Mouse (Mus musculus) heart, embryonic 10.5 days (tissue): ENCODE measurements at regions not wholly inside any gene's neighbourhood (a gene's known extent, or its start where the extent isn't known, plus 50 kb on each side); places are given as distances from the start of the nearest gene placed in this dataset.
A peak's percentile ranks its signal among the peaks of the same experiment; 100 is the strongest.

Experiments used
- DNase-seq: peaks from one replicate; pipeline ENCODE4 v3.0.0-alpha.2; 2017; ENCODE audit warnings: low spot score
- H3K27ac ChIP-seq: fragments of 300-500 bp; sonication (generic); 2 replicates; pipeline ENCODE4 v1.5.1; 2016; ENCODE audit warnings: mild to moderate bottlenecking
- H3K27me3 ChIP-seq: fragments of 300-500 bp; sonication (generic); 2 replicates; pipeline ENCODE4 v1.6.1; 2016; ENCODE audit warnings: mild to moderate bottlenecking; ENCODE audit not compliant: poor library complexity, insufficient read depth, severe bottlenecking
- H3K36me3 ChIP-seq: fragments of 300-500 bp; sonication (generic); 2 replicates; pipeline ENCODE4 v1.6.1; 2016; ENCODE audit warnings: mild to moderate bottlenecking, moderate library complexity
- H3K4me1 ChIP-seq: fragments of 300-500 bp; sonication (generic); 2 replicates; pipeline ENCODE4 v1.6.1; 2016; ENCODE audit warnings: mild to moderate bottlenecking
- H3K4me3 ChIP-seq: fragments of 300-500 bp; sonication (generic); 2 replicates; pipeline ENCODE4 v1.5.1; 2016; ENCODE audit warnings: mild to moderate bottlenecking, moderate library complexity
- H3K9me3 ChIP-seq: fragments of 300-500 bp; sonication (generic); 2 replicates; pipeline ENCODE4 v1.6.1; 2016; ENCODE audit warnings: mild to moderate bottlenecking, moderate library complexity
- WGBS: fragments of 180-500 bp; shearing (Covaris S2); methylation state at CpG from one replicate; pipeline ENCODE4 v1.1.7; 2016; 5-methylcytosine and 5-hydroxymethylcytosine counted together

- Histone ChIP-seq H3K4me3 (peak overlapping the region; percentile 0; the same call in 1 of the 2 replicates), H3K4me1 (peaks cover 22% of the 10 kb centered on the region), H3K36me3 (no peaks in the 10 kb centered on the region), H3K27me3 (no peaks in the 10 kb centered on the region), H3K27ac (peak overlapping the region; percentile 74), H3K9me3 (no peaks in the 10 kb centered on the region)
- DNase-seq, result peak; percentile 74
- WGBS, result 37% methylated on average over 10 of the region's 10 CpGs
Measured at GRCm38 (mm10) chr9:41326772-41327560, 165.5 kb upstream of the Ubash3b start.

- Histone ChIP-seq H3K4me3 (no peak overlapping the region), H3K27me3 (no peaks in the 10 kb centered on the region), H3K36me3 (no peaks in the 10 kb centered on the region), H3K9me3 (no peaks in the 10 kb centered on the region), H3K4me1 (peaks cover 3% of the 10 kb centered on the region), H3K27ac (no peak overlapping the region)
- DNase-seq, result no peak
- 32% methylated on average over 7 of the region's 7 CpGs for WGBS
Measured at GRCm38 (mm10) chr9:41321521-41321920, 160.0 kb upstream of the Ubash3b start.

- no peak for DNase-seq
- Histone ChIP-seq H3K36me3 (no peaks in the 10 kb centered on the region), H3K4me3 (no peak overlapping the region), H3K4me1 (no peaks in the 10 kb centered on the region), H3K27me3 (no peaks in the 10 kb centered on the region), H3K27ac (no peak overlapping the region), H3K9me3 (no peaks in the 10 kb centered on the region)
- 67% methylated on average over 2 of the region's 2 CpGs for WGBS
Measured at GRCm38 (mm10) chr9:41319066-41319465, 157.6 kb upstream of the Ubash3b start.

- Histone ChIP-seq H3K9me3 (no peaks in the 10 kb centered on the region), H3K36me3 (no peaks in the 10 kb centered on the region), H3K4me1 (peaks cover 11% of the 10 kb centered on the region; the same call in 1 of the 2 replicates), H3K27ac (no peak overlapping the region), H3K4me3 (no peak overlapping the region), H3K27me3 (no peaks in the 10 kb centered on the region)
- no peak for DNase-seq
Measured at GRCm38 (mm10) chr9:41306229-41306628, 144.7 kb upstream of the Ubash3b start.

- no peak for DNase-seq
- no peaks in the 10 kb centered on the region for H3K9me3 ChIP-seq
- no peaks in the 10 kb centered on the region for H3K36me3 ChIP-seq
- no peak overlapping the region for H3K27ac ChIP-seq
- no peak overlapping the region for H3K4me3 ChIP-seq
- H3K4me1 ChIP-seq, result peaks cover 11% of the 10 kb centered on the region; the same call in 1 of the 2 replicates
- WGBS, result 80% methylated on average over 3 of the region's 3 CpGs
- no peaks in the 10 kb centered on the region for H3K27me3 ChIP-seq
Measured at GRCm38 (mm10) chr9:41303494-41303828, 142.0 kb upstream of the Ubash3b start.

GRCm38 (mm10) chr9:41302809-41303493 is 141.5 kb upstream of the Ubash3b start:
- no peaks in the 10 kb centered on the region for H3K27me3 ChIP-seq
- no peak overlapping the region for H3K27ac ChIP-seq
- H3K4me3 ChIP-seq, result no peak overlapping the region
- H3K36me3 ChIP-seq, result no peaks in the 10 kb centered on the region
- peaks cover 11% of the 10 kb centered on the region; the same call in 1 of the 2 replicates for H3K4me1 ChIP-seq
- no peaks in the 10 kb centered on the region for H3K9me3 ChIP-seq
- 72% methylated on average over 8 of the region's 8 CpGs for WGBS
- DNase-seq, result no peak

GRCm38 (mm10) chr9:41286145-41286468 is 124.6 kb upstream of the Ubash3b start:
- H3K4me3 ChIP-seq, result no peak overlapping the region

GRCm38 (mm10) chr9:41285266-41286144 is 124.0 kb upstream of the Ubash3b start:
- H3K9me3 ChIP-seq, result no peaks in the 10 kb centered on the region
- H3K27me3 ChIP-seq, result no peaks in the 10 kb centered on the region
- H3K36me3 ChIP-seq, result no peaks in the 10 kb centered on the region
- no peak overlapping the region for H3K4me3 ChIP-seq
- no peak overlapping the region for H3K27ac ChIP-seq
- DNase-seq, result no peak
- peaks cover 7% of the 10 kb centered on the region; the same call in 1 of the 2 replicates for H3K4me1 ChIP-seq
- 56% methylated on average over 8 of the region's 8 CpGs for WGBS

More at GRCm38 (mm10) chr9:41286145-41286468, 124.6 kb upstream of the Ubash3b start:
- Histone ChIP-seq H3K27ac (no peak overlapping the region), H3K4me1 (peaks cover 7% of the 10 kb centered on the region; the same call in 1 of the 2 replicates), H3K36me3 (no peaks in the 10 kb centered on the region), H3K9me3 (peaks cover 3% of the 10 kb centered on the region; the same call in 1 of the 2 replicates), H3K27me3 (no peaks in the 10 kb centered on the region)
- no peak for DNase-seq
- WGBS, result 85% methylated on average over 4 of the region's 4 CpGs

- Histone ChIP-seq H3K36me3 (no peaks in the 10 kb centered on the region), H3K4me1 (peaks cover under 1% of the 10 kb centered on the region; the same call in 1 of the 2 replicates), H3K4me3 (no peak overlapping the region), H3K27me3 (no peaks in the 10 kb centered on the region), H3K27ac (no peak overlapping the region), H3K9me3 (no peaks in the 10 kb centered on the region)
- DNase-seq, result no peak
- WGBS, result 85% methylated on average over 2 of the region's 2 CpGs
Measured at GRCm38 (mm10) chr9:41277726-41278125, 116.2 kb upstream of the Ubash3b start.

- H3K27me3 ChIP-seq, result no peaks in the 10 kb centered on the region
- H3K4me3 ChIP-seq, result peak overlapping the region; percentile 61
- 18% methylated on average over 13 of the region's 13 CpGs for WGBS
- no peaks in the 10 kb centered on the region for H3K36me3 ChIP-seq
- no peak for DNase-seq
- peak overlapping the region; percentile 81 for H3K27ac ChIP-seq
- H3K9me3 ChIP-seq, result no peaks in the 10 kb centered on the region
- H3K4me1 ChIP-seq, result peaks cover 3% of the 10 kb centered on the region; the same call in 1 of the 2 replicates
Measured at GRCm38 (mm10) chr9:41273839-41274271, 112.4 kb upstream of the Ubash3b start.

- Histone ChIP-seq H3K36me3 (no peaks in the 10 kb centered on the region), H3K9me3 (no peaks in the 10 kb centered on the region), H3K4me3 (peak overlapping the region; percentile 61), H3K27me3 (no peaks in the 10 kb centered on the region), H3K4me1 (peaks cover 3% of the 10 kb centered on the region; the same call in 1 of the 2 replicates), H3K27ac (peak overlapping the region; percentile 81)
- peak; percentile 79 for DNase-seq
- under 1% methylated on average over 18 of the region's 18 CpGs for WGBS
Measured at GRCm38 (mm10) chr9:41273171-41273781, 111.8 kb upstream of the Ubash3b start.

GRCm38 (mm10) chr9:41272596-41272995 is 111.1 kb upstream of the Ubash3b start:
- peak overlapping the region; percentile 61; the same call in 1 of the 2 replicates for H3K4me3 ChIP-seq

More at GRCm38 (mm10) chr9:41272596-41272995, 111.1 kb upstream of the Ubash3b start:
- Histone ChIP-seq H3K36me3 (no peaks in the 10 kb centered on the region), H3K9me3 (no peaks in the 10 kb centered on the region), H3K4me1 (peaks cover 3% of the 10 kb centered on the region; the same call in 1 of the 2 replicates), H3K27ac (peak overlapping the region; percentile 52; the same call in 1 of the 2 replicates), H3K27me3 (no peaks in the 10 kb centered on the region)
- WGBS, result 20% methylated on average over 6 of the region's 6 CpGs
- no peak for DNase-seq
